Mouse (Mus musculus): Measurements from ENCODE around the gene Ahcyl1.

GRCm38 (mm10) chr3:107739966-107740365 is 43.6 kb upstream of the Ahcyl1 start:
- TF ChIP-seq CTCF (IDR thresholded peaks at IDR 0.05; ENCODE audit: borderline replicate concordance, insufficient read depth, low read length) (no peak), POLR2A (IDR thresholded peaks at IDR 0.05; ENCODE audit: low read depth, low read length) (peak; percentile 28; the same call in 1 of the 2 replicates)
